Mouse (Mus musculus) heart, postnatal 0 days (tissue): ENCODE results near the gene Pla2g15.

ENCODE experiments used
- CTCF ChIP-seq: IDR thresholded peaks from 2 replicates; pipeline ENCODE4 v1.5.1; 2016; ENCODE audit warnings: antibody characterized with exemption, control low read depth, low read depth
- EP300 ChIP-seq: IDR thresholded peaks from 2 replicates; pipeline ENCODE4 v1.6.1; 2016; ENCODE audit warnings: antibody characterized with exemption, low read depth

GRCm38 (mm10) chr8:106137906-106138477, 12.2 kb upstream of the Pla2g15 start:
- TF ChIP-seq CTCF, result no peak
- TF ChIP-seq EP300, result no peak
